Mouse (Mus musculus) midbrain, postnatal 0 days (tissue): ENCODE measurements around the gene Shisa8. TPM values are rescaled to one million over a fixed set of nuclear protein-coding genes. Genes with fewer than 3 reads are reported as not detected.
A peak's percentile ranks its signal among the peaks of the same experiment; 100 is the strongest.

Experiments
- ATAC-seq: fragments of 200-750 bp; cut with Nextera tagmentation; 2 replicates; pipeline ENCODE4 v1.8.0; 2017; ENCODE audit warnings: moderate number of reproducible peaks, mild to moderate bottlenecking, moderate TSS enrichment, moderate library complexity; ENCODE audit not compliant: low FRiP score
- DNase-seq: peaks from one replicate; pipeline ENCODE4 v3.0.0-alpha.2; 2015; ENCODE audit warnings: low spot score
- H3K27ac ChIP-seq: fragments of 300-500 bp; sonication (generic); 2 replicates; pipeline ENCODE4 v1.5.1; 2014; ENCODE audit warnings: low read depth, mild to moderate bottlenecking, low read length, mixed read lengths
- H3K27me3 ChIP-seq: fragments of 300-500 bp; sonication (generic); 2 replicates; pipeline ENCODE4 v1.6.1; 2014; ENCODE audit warnings: low read length, control low read depth, mixed read lengths; ENCODE audit not compliant: insufficient read depth
- H3K36me3 ChIP-seq: fragments of 300-500 bp; sonication (generic); 2 replicates; pipeline ENCODE4 v1.6.1; 2014; ENCODE audit warnings: low read length, control low read depth, mixed read lengths; ENCODE audit not compliant: insufficient read depth
- H3K4me1 ChIP-seq: fragments of 300-500 bp; sonication (generic); 2 replicates; pipeline ENCODE4 v1.6.1; 2014; ENCODE audit warnings: mild to moderate bottlenecking, control low read depth, antibody characterized with exemption, low read length, mixed read lengths; ENCODE audit not compliant: insufficient read depth
- H3K4me2 ChIP-seq: fragments of 300-500 bp; sonication (generic); 2 replicates; pipeline ENCODE4 v1.6.1; 2014; ENCODE audit warnings: low read depth, mild to moderate bottlenecking, low read length, mixed read lengths; ENCODE audit not compliant: poor library complexity, severe bottlenecking
- H3K4me3 ChIP-seq: fragments of 300-500 bp; sonication (generic); 2 replicates; pipeline ENCODE4 v1.5.1; 2014; ENCODE audit warnings: low read depth, mild to moderate bottlenecking, low read length, moderate library complexity
- H3K9ac ChIP-seq: fragments of 300-500 bp; sonication (generic); replicated peaks from 2 replicates; pipeline ENCODE4 v1.6.1; 2014; ENCODE audit warnings: mild to moderate bottlenecking, low read length, moderate library complexity, mixed read lengths; ENCODE audit not compliant: poor library complexity, severe bottlenecking
- H3K9me3 ChIP-seq: fragments of 300-500 bp; sonication (generic); 2 replicates; pipeline ENCODE4 v1.6.1; 2016; ENCODE audit warnings: low read length, control low read depth
- CTCF ChIP-seq: IDR thresholded peaks from 2 replicates; pipeline ENCODE4 v1.5.1; 2016; ENCODE audit warnings: antibody characterized with exemption, mild to moderate bottlenecking
- WGBS: fragments of 180-500 bp; shearing (Covaris S2); extraction: QIAGEN DNeasy Blood & Tissue Kit; methylation state at CpG from one replicate; pipeline ENCODE4 v1.1.7; 2014; 5-methylcytosine and 5-hydroxymethylcytosine counted together
- polyA plus RNA-seq: library from polyadenylated mRNA; unstranded; fragments of >200 nt; fragmentation: Nextera tagmentation; extraction: Ambion mirVana; gene quantifications from 2 replicates; pipeline ENCODE4 v1.2.1, GENCODE M21; 2015
- total RNA-seq: library from RNA; depleted of rRNA; stranded (reverse); fragments of >200 nt; gene quantifications from 2 replicates; pipeline ENCODE4 v1.2.3, GENCODE M21; 2014

Gene Shisa8
- total and polyA plus RNA-seq, 2 experiments from 2014 or later = 1.6 to 7.6 TPM

DNA sequence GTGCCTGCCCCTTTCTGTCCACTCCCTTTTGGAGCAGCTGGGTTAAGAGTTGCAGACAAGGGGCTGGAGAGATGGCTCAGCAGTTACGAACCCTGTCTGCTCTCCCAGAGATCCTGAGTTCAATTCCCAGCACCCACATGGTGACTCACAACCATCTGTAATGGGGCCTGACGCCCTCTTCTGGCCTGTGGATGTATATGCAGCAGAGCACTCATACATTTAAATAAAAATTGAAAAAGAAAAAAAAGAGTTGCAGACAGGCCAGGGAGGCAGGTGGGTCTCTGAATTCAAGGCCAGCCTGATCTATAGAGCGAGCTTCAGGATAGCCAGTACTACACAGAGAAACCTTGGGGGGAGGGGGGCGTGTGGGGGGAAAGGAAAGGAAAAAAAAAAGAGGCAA is 25.2 kb downstream of the Shisa8 start:
- ATAC-seq = no peak
- no peaks in the 10 kb centered on the region for H3K4me1 ChIP-seq
- no peak overlapping the region for H3K4me3 ChIP-seq
- no peak for DNase-seq
- no peak overlapping the region for H3K27ac ChIP-seq
- no peak overlapping the region for H3K4me2 ChIP-seq
- WGBS = 87% methylated on average over 4 of the region's 4 CpGs
- H3K27me3 ChIP-seq = no peaks in the 10 kb centered on the region
- H3K36me3 ChIP-seq = peaks cover 68% of the 10 kb centered on the region
- no peak overlapping the region for H3K9ac ChIP-seq
- no peaks in the 10 kb centered on the region for H3K9me3 ChIP-seq
- peak; percentile 28; the same call in 1 of the 2 replicates for TF ChIP-seq CTCF

- no peaks in the 10 kb centered on the region for H3K9me3 ChIP-seq
- WGBS = 90% methylated on average over 5 of the region's 5 CpGs
- no peaks in the 10 kb centered on the region for H3K27me3 ChIP-seq
- TF ChIP-seq CTCF = no peak
- no peak for ATAC-seq
- H3K4me3 ChIP-seq = no peak overlapping the region
- H3K36me3 ChIP-seq = peaks cover 68% of the 10 kb centered on the region
- no peaks in the 10 kb centered on the region for H3K4me1 ChIP-seq
- DNase-seq = no peak
- no peak overlapping the region for H3K4me2 ChIP-seq
- H3K27ac ChIP-seq = no peak overlapping the region
- no peak overlapping the region for H3K9ac ChIP-seq
Measured at GRCm38 (mm10) chr15:82186931-82187330, 25.7 kb downstream of the Shisa8 start.

GRCm38 (mm10) chr15:82186131-82186530 is 26.5 kb downstream of the Shisa8 start:
- Histone ChIP-seq H3K36me3 (peaks cover 69% of the 10 kb centered on the region), H3K27me3 (no peaks in the 10 kb centered on the region), H3K9ac (no peak overlapping the region), H3K4me3 (no peak overlapping the region), H3K4me1 (no peaks in the 10 kb centered on the region), H3K9me3 (no peaks in the 10 kb centered on the region), H3K27ac (no peak overlapping the region), H3K4me2 (no peak overlapping the region)
- no peak for TF ChIP-seq CTCF
- ATAC-seq (no peak), DNase-seq (no peak)
- 84% methylated on average over 14 of the region's 14 CpGs for WGBS

GRCm38 (mm10) chr15:82185062-82185783 is 27.4 kb downstream of the Shisa8 start:
- H3K4me1 ChIP-seq = no peaks in the 10 kb centered on the region
- H3K27ac ChIP-seq = no peak overlapping the region
- ATAC-seq (no peak), DNase-seq (no peak)
- no peaks in the 10 kb centered on the region for H3K27me3 ChIP-seq
- H3K9me3 ChIP-seq = no peaks in the 10 kb centered on the region
- no peak overlapping the region for H3K9ac ChIP-seq
- 91% methylated on average over 14 of the region's 14 CpGs for WGBS
- no peak for TF ChIP-seq CTCF
- H3K4me3 ChIP-seq = no peak overlapping the region
- H3K36me3 ChIP-seq = peaks cover 77% of the 10 kb centered on the region
- H3K4me2 ChIP-seq = no peak overlapping the region

DNA sequence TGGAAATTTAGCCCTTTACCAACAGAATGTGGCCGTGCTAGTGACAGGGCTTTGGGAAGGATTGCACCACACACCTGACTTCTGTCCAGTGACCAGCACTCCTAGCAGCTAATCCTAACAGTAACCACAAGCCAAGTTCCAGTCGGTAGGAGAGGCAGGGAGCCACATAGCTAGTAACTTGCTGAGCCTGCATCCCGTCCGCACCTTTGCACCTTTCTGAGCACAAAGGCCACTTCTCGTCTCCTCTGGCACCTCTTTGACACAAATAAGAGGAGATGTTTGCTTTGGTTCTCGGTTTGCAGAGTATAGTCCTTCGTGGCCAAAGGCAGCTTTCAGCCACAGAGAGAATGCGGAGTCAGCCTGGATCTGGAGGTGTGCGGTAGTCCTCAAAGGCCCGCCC is 28.0 kb downstream of the Shisa8 start:
- Histone ChIP-seq H3K4me2 (no peak overlapping the region), H3K4me3 (no peak overlapping the region), H3K4me1 (no peaks in the 10 kb centered on the region), H3K36me3 (peaks cover 82% of the 10 kb centered on the region), H3K9me3 (no peaks in the 10 kb centered on the region), H3K9ac (no peak overlapping the region), H3K27me3 (no peaks in the 10 kb centered on the region), H3K27ac (no peak overlapping the region)
- TF ChIP-seq CTCF = no peak
- no peak for DNase-seq
- WGBS = 91% methylated on average over 10 of the region's 10 CpGs
- ATAC-seq = no peak

DNA sequence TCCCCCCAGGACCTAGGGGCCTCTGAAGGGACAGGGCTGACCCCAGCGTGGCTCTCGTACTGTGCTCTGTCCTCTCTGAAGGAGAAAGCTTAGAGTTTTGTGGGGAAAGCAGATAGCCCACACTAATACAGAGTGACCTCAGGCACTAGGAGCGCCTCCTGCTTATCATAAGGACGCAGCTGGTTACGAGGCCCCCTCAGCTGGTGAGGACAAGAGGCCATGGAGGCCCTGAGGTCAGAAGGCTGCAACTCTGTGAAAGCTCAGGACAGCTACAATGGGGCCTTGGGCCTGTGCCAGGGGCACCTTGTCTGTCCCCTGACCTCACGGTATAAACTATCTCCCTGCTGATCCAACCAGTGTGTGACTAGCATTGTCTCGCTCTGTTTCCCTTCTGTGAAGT is 28.4 kb downstream of the Shisa8 start:
- Histone ChIP-seq H3K4me3 (no peak overlapping the region), H3K4me2 (no peak overlapping the region), H3K9ac (no peak overlapping the region), H3K36me3 (peaks cover 86% of the 10 kb centered on the region), H3K4me1 (no peaks in the 10 kb centered on the region), H3K9me3 (no peaks in the 10 kb centered on the region), H3K27me3 (no peaks in the 10 kb centered on the region), H3K27ac (no peak overlapping the region)
- 83% methylated on average over 7 of the region's 7 CpGs for WGBS
- DNase-seq = no peak
- TF ChIP-seq CTCF = no peak
- ATAC-seq = no peak
